Mouse (Mus musculus): ENCODE data around the gene Acvr1b.

The Acvr1b gene

DNA sequence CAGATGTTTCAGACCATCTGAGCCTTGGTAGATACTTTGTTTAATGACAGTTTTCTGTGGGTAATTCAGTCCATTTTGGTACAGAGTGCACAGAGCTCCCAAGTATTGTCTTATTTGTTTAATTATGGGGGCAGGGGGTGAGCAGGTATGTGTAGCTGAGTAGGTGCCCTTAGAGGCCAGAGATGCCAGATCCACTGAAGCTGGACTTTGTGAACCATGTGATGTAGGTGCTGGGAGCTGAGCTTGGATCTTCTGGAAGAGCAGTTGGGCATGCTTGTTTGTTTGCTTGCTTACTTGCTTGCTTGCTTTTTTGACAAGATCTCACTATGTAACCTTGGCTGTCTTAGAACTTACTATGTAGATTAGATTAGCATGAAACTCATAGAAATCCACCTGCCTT, 23.1 kb downstream of the Acvr1b start:
- DNase-seq (ENCODE audit: low spot score) = no peak

- DNase-seq (ENCODE audit: low spot score) = no peak
These were observed 23.8 kb downstream of the Acvr1b start for GRCm38 (mm10) chr15:101197497-101198179.

DNA sequence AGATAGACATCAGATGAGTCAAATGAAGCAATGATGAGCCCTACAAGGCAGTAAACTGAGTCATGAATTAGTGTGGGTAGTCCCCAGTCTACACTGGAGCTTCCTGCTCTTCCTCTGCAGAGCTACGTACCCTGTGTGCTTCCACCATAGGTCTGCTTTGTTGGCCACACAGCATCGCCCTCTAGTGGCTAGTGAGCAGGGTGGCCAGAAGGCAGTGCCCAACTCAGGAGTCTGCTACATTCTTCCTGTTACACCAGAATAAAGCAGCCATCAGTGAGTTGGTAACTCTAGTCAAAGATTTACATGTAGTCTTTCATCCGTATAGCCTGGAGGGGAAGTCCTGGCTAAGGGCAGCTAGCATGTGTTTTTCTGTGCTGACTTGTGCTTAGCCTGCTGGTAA, 24.4 kb downstream of the Acvr1b start:
- DNase-seq (ENCODE audit: low spot score) = peak; percentile 41

DNA sequence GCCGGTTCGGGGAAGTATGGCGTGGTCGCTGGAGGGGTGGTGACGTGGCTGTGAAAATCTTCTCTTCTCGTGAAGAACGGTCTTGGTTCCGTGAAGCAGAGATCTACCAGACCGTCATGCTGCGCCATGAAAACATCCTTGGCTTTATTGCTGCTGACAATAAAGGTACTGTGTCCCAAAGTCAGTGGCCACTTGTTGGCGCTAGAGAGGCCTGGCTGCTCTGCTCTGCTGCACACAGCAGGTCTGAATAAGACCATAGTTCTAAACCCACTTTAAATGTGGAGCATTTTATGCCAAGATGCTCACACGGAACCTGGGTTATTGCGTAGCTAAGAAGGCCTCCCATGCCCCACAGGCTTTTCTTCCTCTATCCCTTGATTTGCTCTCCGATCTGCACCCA, 25.0 kb downstream of the Acvr1b start:
- DNase-seq (ENCODE audit: low spot score) = no peak

DNA sequence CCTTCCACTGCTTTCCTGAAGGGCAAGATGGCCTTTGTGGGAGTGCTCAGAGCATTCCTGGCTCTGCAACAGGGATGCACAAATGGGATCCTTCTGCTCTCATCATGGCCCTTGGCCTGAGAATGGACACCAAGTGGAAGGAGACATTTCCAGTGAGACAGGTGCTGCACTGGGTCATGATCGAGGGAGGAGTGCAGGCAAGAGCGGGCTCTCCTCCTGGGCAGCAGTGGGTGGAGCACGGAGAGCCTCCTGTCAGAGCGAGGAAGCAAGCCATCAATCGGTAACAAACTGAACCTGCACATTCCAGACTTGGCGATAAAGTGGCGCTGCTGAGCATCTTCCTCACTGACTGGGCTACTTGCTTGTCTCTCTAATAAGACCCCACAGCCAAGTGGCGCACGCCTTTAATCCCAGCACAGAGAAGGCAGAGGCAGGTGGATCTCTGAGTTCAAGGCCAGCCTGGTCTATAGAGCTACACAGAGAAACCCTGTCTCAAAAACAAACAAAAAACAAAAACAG, 27.0 kb downstream of the Acvr1b start:
- no peak for DNase-seq (ENCODE audit: low spot score)

GRCm38 (mm10) chr15:101201414-101201813, 27.5 kb downstream of the Acvr1b start:
- no peak for DNase-seq (ENCODE audit: low spot score)

GRCm38 (mm10) chr15:101203673-101204072, 29.8 kb downstream of the Acvr1b start:
- no peak for DNase-seq (ENCODE audit: low spot score)

DNA sequence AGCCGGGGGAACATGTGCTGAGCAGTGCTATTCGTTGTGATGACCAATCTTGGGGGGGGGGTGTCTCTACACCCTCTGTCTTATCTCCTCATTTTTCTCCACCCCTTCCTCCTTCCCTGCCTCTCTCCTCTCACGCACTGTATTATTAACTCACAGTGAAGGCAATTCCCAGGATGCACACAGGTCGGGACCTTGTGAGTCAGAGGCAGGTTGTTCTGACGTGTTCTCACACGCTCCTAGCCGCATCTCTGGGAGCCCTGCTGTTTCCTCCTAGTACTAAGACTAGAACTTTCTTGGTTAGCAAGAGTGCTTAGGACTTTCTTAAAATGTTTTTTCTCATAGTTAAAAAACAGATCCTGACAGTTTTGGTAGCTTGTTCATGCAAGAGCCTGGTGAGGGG, 30.9 kb downstream of the Acvr1b start:
- no peak for DNase-seq (ENCODE audit: low spot score)

DNA sequence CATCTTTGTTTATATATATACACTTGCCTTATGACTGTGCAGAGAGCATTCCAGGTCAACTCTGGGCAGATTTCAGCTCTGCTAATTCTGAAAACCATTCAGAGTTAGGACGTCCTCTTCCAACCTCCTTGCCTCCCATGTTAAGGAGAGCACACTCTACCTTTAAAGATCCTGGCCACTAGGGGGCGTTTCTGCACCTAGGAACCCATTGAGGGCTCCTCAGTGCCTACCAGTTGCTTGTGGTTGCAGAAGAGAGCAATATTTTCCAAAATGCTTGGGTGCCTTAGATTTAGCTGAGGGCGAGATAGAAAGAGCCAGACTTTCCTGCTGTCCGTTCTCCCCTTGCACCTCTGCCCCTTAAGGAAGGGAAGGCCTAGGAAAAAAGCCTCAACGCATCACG, 36.4 kb downstream of the Acvr1b start:
- DNase-seq (ENCODE audit: low spot score) = no peak

DNA sequence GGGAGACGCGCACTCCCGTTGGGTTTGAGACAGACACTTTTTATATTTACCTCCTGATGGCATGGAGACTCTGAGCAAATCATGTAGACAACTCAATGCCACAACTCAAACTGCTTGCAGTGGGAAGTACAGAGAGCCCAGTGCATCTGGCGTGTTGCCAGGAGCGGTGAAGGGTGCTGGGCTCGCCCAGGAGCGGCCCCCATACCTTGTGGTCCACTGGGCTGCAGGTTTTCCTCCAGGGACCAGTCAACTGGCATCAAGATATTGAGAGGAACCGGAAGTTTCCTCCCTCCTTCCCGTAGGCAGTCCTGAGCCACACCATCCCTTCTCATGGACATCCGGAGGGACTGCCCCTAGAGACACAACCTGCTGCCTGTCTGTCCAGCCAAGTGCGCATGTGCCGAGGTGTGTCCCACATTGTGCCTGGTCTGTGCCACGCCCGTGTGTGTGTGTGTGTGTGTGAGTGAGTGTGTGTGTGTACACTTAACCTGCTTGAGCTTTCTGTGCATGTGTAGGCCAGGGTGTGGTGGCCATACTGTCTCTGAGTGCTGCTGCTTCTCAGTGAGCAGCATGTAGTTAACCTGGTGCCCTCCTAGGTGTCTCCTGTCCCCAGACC, 37.2 kb downstream of the Acvr1b start:
- DNase-seq (ENCODE audit: low spot score) = no peak

DNA sequence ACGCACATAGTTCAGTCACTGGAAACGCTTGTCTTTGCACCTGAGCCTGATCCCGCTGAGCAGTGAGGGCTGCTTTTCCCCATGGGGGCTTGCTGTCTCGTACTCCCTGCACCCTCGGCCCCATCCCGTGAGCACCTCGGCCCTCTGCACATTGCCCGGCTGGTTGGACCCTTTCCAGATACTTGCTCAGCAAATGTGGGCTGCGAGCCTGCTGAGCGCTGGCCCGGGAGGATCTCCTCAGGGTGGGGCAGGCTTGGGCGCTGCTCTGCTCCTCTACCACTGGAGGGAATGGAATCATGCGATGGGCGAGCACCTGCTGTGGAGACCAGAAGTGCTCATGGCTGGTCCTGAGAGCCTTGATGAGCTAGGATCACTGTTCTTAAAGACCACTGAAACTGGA, 38.6 kb downstream of the Acvr1b start:
- no peak for DNase-seq (ENCODE audit: low spot score)

DNA sequence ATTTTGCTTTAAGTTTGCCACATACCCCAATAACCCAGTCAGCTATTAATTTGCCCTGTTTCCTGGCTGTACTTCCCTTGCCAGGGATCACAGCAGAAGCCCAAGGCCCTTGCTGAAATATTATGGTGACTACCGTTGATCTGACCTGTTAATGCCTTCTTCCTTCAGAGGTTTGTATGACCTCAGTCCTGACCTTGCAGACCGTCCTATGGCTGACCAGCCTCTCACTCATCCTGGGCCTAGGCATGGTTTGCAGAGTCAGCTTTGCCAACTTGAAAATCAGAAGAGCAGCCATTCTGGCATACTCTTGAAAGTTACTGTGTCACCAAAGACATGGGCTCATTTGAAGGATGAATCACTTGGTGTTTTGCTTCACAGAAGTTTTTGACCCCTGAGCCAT, 41.3 kb downstream of the Acvr1b start:
- no peak for DNase-seq (ENCODE audit: low spot score)

DNA sequence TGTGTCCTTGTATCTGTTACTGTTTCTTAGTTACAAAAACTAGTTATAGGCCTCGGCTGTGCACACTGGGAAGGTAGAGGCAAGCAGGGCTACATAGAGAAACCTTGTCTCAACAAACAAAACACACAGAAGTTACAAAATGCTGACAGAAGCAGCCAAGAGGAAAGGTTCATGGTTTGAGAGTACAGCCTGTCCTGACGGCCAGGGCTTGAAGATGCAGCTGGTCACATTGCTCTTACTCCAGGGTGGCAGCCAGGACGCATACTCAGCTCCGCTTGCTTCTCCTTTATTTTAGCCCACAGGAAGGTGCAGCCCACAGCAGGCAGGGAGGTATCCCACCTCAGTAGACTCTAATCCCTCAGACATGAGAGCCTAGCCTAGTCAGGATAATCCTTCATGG, 42.2 kb downstream of the Acvr1b start:
- DNase-seq (ENCODE audit: low spot score) = no peak

- no peak for DNase-seq (ENCODE audit: low spot score)
These were observed 47.0 kb downstream of the Acvr1b start for GRCm38 (mm10) chr15:101220905-101221297.

- no peak for DNase-seq (ENCODE audit: low spot score)
These were observed 47.6 kb downstream of the Acvr1b start for GRCm38 (mm10) chr15:101221298-101222104.

DNA sequence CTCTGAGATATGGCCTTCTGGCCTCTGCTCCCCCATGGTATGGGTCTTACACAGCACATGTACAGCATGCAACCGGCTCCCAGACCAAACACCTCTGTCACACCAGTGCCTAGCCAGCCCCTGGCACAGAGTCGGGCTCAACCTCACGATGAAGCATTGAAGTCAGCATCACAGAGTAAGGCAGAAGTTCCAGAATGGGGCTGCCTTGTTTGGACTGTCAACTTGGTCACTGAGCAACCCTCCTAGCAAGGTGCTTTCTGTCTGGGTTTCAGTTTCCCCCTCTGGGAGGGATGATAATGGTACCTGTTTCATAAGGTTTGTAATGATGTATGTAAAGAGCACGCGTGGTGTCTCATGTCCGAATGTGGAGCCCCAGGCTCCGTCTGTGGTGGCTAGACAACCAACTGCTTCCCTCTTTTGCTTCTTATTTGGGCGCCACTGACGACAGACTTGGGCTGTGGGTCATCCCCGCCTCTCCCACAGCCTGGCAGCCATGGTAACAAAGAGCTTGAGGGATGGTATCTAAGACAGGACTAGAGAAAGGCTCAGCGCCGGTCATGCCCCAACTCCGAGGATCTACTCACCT, 49.1 kb downstream of the Acvr1b start:
- no peak for DNase-seq (ENCODE audit: low spot score)

DNA sequence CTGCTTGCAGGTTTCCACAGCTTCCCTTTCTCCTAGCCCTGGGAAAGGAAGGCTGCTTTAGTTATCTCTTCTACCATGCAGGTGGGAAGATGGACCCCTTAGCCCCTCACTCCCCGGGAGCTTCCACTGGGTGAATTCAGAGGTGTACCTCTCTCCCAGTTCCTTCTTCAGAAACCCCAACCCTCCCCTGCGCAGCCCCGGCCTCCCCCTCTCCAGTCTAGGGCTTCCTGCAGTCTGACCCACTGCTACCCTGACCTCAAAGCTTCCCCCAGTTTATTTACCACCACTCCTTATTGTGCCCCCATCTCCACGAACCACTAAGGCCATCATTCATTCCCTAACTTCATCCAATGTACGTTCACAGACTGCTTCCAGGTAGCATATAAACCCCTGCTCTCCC, 49.7 kb downstream of the Acvr1b start:
- no peak for DNase-seq (ENCODE audit: low spot score)

GRCm38 (mm10) chr15:101224006-101224906, 50.4 kb downstream of the Acvr1b start, which contains the start of gene Grasp:
Gene Grasp (plus strand): TSS chr15:101224188.
- DNase-seq (ENCODE audit: low spot score) = peak; percentile 48

GRCm38 (mm10) chr15:101224977-101225376, 51.1 kb downstream of the Acvr1b start:
- DNase-seq (ENCODE audit: low spot score) = no peak

DNA sequence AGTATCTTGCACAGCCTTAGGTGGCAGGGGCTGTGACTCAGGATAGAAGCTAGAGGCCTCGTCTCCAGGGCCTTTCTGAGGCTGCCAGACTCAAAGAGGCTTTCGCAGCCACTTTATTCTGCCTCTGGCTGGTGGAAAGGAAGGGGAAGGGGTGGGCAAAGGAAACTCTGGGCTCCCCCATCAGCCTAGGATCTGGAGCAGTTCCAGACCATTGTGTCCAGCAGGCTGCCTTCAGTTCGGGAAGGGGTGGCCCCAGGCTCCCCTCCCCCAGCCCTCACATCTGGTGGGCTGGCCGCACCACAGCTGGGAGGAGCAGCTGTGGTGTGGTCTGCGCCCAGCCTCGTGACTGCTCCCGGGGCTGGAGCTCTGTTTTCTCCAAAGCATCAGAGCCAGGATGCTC, 54.1 kb downstream of the Acvr1b start:
- no peak for DNase-seq (ENCODE audit: low spot score)

- DNase-seq (ENCODE audit: low spot score) = no peak
These were observed 55.2 kb downstream of the Acvr1b start for GRCm38 (mm10) chr15:101228866-101229590.
